Mouse (Mus musculus): ENCODE measurements around the gene Trappc2. TPM values are rescaled to one million over a fixed set of nuclear protein-coding genes. Genes with fewer than 3 reads are reported as not detected.

Gene Trappc2
- 10 to 100 TPM; 51.9 to 58.3 TPM for total RNA-seq (2021)
- long read RNA-seq, experiment 1, transcript Trappc2-203 (5 exons, 1,613 nt), result major isoform, 97 of 106 reads
- long read RNA-seq, experiment 1, partial matches to known transcripts, result 2 of 106 reads
- long read RNA-seq, experiment 1, other reads (novel, unspliced or antisense), result 6 of 106 reads
- long read RNA-seq, experiment 2, transcript Trappc2-203 (5 exons, 1,613 nt), result major isoform, 75 of 80 reads
- long read RNA-seq, experiment 2, partial matches to known transcripts, result 1 of 80 reads
- long read RNA-seq, experiment 2, other reads (novel, unspliced or antisense), result 0 of 80 reads

DNA sequence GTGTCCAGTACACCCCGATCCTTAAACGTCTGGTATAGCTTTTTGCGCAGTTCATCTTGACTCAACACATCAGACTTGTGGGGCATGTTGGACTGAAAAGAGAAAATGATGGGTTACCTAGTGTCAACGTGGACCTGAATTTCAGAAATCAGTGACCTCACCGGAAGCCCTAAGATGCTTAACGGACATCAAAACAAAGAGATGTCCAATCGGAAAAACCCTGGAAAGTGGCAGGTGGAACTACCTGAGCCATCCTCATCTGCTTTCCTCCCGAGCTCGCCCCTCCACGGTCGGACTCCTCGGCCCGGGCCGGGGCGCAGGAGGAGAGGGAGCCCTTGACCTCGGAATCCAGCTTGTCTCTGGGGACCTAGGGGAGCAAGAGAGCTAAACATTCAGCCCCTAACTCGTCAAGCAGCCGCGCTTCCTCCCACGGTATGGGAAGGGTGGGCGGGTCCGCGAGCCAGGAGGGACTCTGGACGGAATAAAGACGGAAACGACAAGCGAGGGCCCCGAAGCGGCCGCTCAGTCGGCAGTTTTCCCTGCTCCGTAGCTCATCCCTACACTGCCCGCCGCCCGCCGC, at the start of gene Trappc2:
Gene Trappc2, plus strand, starts transcription at position 539 of the 580 bp plus-strand sequence.
- peak in 1 of 2 experiments; percentile 2 for DNase-seq (ENCODE audit: low spot score in 2 of 2)

- DNase-seq (ENCODE audit: low spot score in 2 of 2), result no peak
Measured at GRCm38 (mm10) chrX:166393753-166394152, 46.6 kb upstream of the Trappc2 start.

DNA sequence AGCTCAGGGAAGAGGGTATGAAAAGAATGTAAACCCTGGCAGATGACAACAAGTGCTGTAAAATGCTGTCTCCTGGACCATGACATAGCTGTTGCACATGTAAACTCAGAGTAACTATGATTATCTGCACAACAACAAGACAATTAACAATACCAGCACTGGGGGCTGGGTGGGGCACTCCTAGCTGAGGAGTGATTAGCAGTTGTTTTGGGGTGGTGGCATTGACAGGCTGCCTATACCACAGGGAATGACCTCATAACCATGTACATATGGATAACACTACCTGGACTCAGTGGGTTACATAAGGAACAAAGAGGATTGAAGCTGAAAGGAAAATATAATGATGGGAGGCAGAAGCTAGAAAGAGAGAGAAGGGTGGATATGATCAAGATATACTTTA, 32.5 kb upstream of the Trappc2 start:
- DNase-seq (ENCODE audit: low spot score in 2 of 2), result no peak

GRCm38 (mm10) chrX:166416196-166416595, 24.2 kb upstream of the Trappc2 start:
- peak; percentile 12 to 13 for DNase-seq (ENCODE audit: low spot score in 2 of 2)

- DNase-seq (ENCODE audit: low spot score in 2 of 2), result no peak
Measured at GRCm38 (mm10) chrX:166434812-166435211, 5.6 kb upstream of the Trappc2 start.

GRCm38 (mm10) chrX:166440616-166441063, 266 bp downstream of the Trappc2 start, which contains the start of gene Ofd1:
Gene Ofd1, minus strand, starts transcription at chrX:166440704.
- peak; percentile 82 to 89 for DNase-seq (ENCODE audit: low spot score in 2 of 2)

DNA sequence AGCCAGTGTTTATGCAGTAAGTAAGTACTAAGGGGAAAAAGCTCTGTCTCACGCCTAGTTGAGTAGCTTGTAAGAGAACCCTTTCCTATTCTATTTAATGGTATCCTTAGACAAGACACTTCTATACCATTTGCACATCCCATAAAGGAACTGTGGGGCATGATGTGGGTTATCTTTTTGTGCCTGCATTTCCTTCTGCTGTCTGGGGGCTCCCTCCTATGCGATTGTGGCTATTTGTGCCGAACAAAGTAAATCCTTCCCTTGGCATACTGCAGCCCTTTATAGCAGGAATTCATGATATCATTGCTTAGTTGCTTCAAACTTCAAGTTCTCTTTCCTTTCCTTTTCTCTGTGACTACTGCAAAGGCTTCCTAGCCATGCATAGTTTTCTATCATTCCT, 4.2 kb downstream of the Trappc2 start:
- no peak for DNase-seq (ENCODE audit: low spot score in 2 of 2)

- DNase-seq (ENCODE audit: low spot score in 2 of 2), result no peak
Measured at GRCm38 (mm10) chrX:166453532-166453931, 13.2 kb downstream of the Trappc2 start.

DNA sequence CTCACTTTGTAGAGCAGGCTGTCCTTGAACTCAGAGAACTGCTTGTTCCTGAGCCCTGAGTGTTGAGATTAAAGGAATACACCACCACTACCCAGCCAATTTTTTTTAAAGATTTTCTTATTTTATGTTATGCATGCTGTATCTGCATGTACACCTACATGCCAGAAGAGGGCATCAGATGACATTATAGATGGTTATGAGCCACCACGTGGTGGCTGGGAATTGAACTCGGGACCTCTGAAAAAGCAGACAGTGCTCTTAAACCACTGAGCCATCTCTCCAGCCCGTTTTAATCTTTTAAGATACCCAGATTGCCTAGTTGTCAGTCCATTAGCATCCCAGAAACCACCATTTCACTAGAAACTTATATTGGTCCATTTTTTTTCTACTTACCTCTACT, 14.0 kb downstream of the Trappc2 start:
- no peak for DNase-seq (ENCODE audit: low spot score in 2 of 2)

- DNase-seq (ENCODE audit: low spot score in 2 of 2), result no peak
Measured at GRCm38 (mm10) chrX:166455525-166455924, 15.2 kb downstream of the Trappc2 start.

DNA sequence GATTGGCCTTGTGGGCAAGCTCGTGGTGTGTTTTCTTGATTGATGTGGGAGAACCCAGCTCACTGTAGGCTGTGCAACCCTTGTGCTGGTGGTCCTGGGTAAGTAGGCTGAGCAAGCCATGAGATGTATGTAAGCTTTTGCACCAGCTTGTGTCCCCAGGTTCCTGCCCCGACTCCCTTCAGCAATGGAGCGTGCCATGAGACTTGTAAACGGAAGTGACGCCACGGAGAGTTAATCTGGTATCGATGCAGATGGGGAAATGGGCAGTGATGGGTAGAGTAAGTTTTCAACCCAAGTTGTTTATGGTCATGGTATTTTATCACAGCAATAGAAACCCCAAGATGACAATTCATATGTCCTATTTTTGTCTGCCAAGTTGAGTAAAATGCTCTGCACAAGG, 27.9 kb downstream of the Trappc2 start:
- no peak for DNase-seq (ENCODE audit: low spot score in 2 of 2)

GRCm38 (mm10) chrX:166472612-166473011, 32.2 kb downstream of the Trappc2 start:
- no peak for DNase-seq (ENCODE audit: low spot score in 2 of 2)

- DNase-seq (ENCODE audit: low spot score in 2 of 2), result no peak
Measured at GRCm38 (mm10) chrX:166477393-166477792, 37.0 kb downstream of the Trappc2 start.

- peak; percentile 3 to 13 for DNase-seq (ENCODE audit: low spot score in 2 of 2)
Measured at GRCm38 (mm10) chrX:166478631-166479364, 38.4 kb downstream of the Trappc2 start.

DNA sequence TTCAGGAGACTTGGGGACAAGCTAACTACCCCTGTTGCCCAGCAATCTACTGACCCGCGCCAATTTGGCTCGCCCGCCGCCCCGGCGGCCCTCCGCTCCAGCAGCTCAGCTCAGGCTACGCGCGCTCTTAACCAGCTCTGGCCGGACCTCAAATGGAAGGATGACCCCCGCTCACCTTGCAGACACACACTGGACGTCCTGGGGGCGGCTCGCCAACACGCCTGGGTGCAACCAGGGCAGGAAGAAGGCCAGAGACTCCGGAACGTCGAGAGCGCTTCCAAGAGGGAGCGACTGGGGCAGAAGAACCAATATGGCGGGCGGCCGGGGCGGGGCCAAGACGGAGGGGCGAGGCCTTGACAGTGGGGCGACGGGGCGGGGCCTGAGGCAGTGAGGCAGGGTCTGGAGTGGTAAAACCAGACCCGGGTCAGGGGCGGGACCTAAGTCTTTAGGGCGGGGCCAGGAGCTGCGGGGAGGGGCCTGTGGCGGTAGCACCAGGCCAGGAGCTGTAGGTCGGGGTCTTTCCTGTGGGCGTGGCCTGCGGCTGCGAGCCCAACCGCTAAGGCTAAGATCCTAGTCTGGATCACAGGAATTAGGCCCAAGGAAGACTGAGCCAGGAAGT, 39.1 kb downstream of the Trappc2 start, which contains the start of gene Rab9:
Gene Rab9, minus strand, starts transcription at position 503 of the 619 bp plus-strand sequence.
- DNase-seq (ENCODE audit: low spot score in 2 of 2), result peak; percentile 82 to 89

DNA sequence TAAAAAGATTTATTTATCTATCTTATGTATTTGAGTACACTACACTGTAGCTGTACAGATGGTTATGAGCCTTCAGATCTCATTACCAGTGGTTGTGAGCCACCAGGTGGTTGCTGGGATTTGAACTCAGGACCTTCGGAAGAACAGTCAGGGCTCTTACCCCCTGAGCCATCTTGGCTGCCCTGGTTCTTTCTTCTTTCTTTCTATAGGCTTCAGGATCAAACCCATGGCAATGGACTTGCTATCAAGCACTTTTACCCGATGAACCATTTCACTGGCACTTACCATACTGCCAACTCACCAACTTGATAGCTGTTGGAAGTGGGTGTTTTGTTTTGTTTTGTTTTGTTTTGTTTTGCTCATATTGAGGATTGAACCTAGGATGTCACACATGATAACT, 54.7 kb downstream of the Trappc2 start:
- no peak for DNase-seq (ENCODE audit: low spot score in 2 of 2)

GRCm38 (mm10) chrX:166497771-166498170, 57.4 kb downstream of the Trappc2 start:
- DNase-seq (ENCODE audit: low spot score in 2 of 2), result no peak

DNA sequence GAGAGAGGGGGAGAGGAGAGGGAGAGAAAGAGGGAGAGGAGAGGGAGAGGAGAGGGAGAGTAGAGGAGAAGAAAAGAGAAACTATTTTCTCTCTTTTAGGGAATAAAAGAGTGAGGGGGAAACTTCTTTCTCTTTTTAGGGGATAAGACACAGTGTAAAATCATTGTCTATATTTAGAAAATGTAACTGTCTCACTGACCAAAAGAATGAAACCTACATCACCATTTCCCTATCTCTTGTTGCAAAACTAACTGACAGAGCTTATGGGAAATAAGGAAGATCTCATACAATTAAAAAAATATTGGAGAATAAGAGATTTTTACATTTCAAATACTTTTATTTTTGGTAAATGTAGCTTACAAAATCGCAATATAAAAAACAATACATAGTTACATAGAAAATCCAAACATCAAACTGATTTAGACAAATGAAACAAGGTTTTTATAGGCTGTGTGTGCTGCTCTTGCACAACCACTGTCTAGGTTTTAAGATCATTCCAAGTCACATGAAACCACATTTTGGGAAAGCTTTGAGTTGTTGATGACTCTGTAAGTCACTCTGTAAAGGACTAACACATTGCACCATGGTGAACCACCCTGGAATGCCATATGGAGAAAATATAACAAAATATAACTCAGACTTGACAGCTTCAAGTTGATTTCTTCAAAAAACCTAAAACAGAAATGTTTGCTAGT, 59.3 kb downstream of the Trappc2 start:
- DNase-seq (ENCODE audit: low spot score in 2 of 2), result no peak
